Mouse (Mus musculus) G1E (cell line): ENCODE measurements around the gene Idh2.

ENCODE experiments used
- CTCF ChIP-seq: IDR thresholded peaks from 2 replicates; pipeline ENCODE4 v1.5.1; 2012; ENCODE audit warnings: low read depth, low read length, inconsistent platforms, mixed read lengths
- POLR2AphosphoS5 ChIP-seq: IDR thresholded peaks from 2 replicates; pipeline ENCODE4 v1.6.1; 2012; ENCODE audit warnings: low read depth, low read length, inconsistent platforms; ENCODE audit not compliant: insufficient replicate concordance
- TAL1 ChIP-seq: conservative IDR thresholded peaks from 2 replicates; pipeline ENCODE4 v1.6.1; 2012; ENCODE audit warnings: low read depth, low read length, inconsistent platforms, mixed read lengths

DNA sequence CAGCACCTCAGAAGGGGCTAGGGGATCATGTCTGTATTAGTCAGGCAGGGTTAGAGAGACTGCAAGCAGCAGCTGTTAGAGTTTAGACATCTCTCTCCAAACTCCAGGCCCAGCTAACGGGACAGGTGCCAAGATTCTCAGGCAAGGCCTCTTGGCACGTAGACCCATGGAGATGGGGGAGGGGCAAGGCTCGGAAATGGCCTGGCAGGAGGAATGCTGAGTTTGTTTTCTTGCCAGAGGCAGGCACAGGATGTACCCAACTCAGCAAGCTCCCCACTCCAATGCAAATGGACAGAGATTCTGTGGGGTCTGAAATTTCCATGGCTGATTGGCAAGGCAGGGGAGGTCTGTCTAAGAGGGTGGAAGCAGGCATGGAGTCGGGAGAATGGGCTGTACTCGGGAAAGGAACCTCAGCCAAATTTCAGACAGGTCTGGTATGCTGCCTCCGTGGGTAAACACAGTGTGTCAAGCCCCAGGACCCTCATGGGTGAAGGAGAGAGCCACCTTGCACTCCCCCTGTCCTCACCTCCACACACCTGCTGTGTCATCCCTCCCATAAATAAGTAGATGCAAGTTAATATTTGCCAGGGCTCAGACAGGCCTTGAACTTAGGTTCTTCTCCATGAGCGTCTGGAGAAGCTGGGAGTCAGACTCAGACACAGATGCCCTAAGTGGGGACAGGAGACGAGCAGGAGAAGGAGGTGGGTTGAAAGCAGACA is 19.4 kb upstream of the Idh2 start:
- TF ChIP-seq CTCF (no peak), TAL1 (no peak), POLR2AphosphoS5 (no peak)
